Mouse (Mus musculus) limb, embryonic 12.5 days (tissue): Measurements from ENCODE around the gene Teddm2. TPM values are rescaled to one million over a fixed set of nuclear protein-coding genes. Genes with fewer than 3 reads are reported as not detected.
"Not testable (repeated sequence)": the region's sequence is repeated elsewhere in the genome, so short reads cannot be mapped to it uniquely, and the experiment has no call there.

ENCODE experiments used
- ATAC-seq: fragments of 200-750 bp; cut with Nextera tagmentation; 2 replicates; pipeline ENCODE4 v1.8.0; 2017; ENCODE audit warnings: low read depth, moderate TSS enrichment; ENCODE audit not compliant: insufficient number of reproducible peaks, insufficient read depth, low FRiP score, low TSS enrichment
- H3K27ac ChIP-seq: fragments of 300-500 bp; sonication (generic); 2 replicates; pipeline ENCODE4 v1.5.1; 2016; ENCODE audit warnings: mild to moderate bottlenecking, moderate library complexity
- H3K27me3 ChIP-seq: fragments of 300-500 bp; sonication (generic); 2 replicates; pipeline ENCODE4 v1.6.1; 2016; ENCODE audit warnings: mild to moderate bottlenecking, moderate library complexity
- H3K36me3 ChIP-seq: fragments of 300-500 bp; sonication (generic); 2 replicates; pipeline ENCODE4 v1.6.1; 2016; ENCODE audit warnings: mild to moderate bottlenecking, moderate library complexity
- H3K4me1 ChIP-seq: fragments of 300-500 bp; sonication (generic); replicated peaks from 2 replicates; pipeline ENCODE4 v1.6.1; 2016
- H3K4me2 ChIP-seq: fragments of 300-500 bp; sonication (generic); 2 replicates; pipeline ENCODE4 v1.6.1; 2016; ENCODE audit warnings: mild to moderate bottlenecking, moderate library complexity
- H3K4me3 ChIP-seq: fragments of 300-500 bp; sonication (generic); replicated peaks from 2 replicates; pipeline ENCODE4 v1.5.1; 2016; ENCODE audit warnings: mild to moderate bottlenecking
- H3K9ac ChIP-seq: fragments of 300-500 bp; sonication (generic); replicated peaks from 2 replicates; pipeline ENCODE4 v1.6.1; 2016; ENCODE audit warnings: mild to moderate bottlenecking, moderate library complexity
- H3K9me3 ChIP-seq: fragments of 300-500 bp; sonication (generic); 2 replicates; pipeline ENCODE4 v1.6.1; 2016; ENCODE audit warnings: mild to moderate bottlenecking, moderate library complexity
- WGBS: fragments of 180-500 bp; shearing (Covaris S2); methylation state at CpG from one replicate; pipeline ENCODE4 v1.1.7; 2016; 5-methylcytosine and 5-hydroxymethylcytosine counted together
- polyA plus RNA-seq: library from polyadenylated mRNA; unstranded; fragments of >200 nt; fragmentation: Nextera tagmentation; extraction: Ambion mirVana; gene quantifications from 2 replicates; pipeline ENCODE4 v1.2.1, GENCODE M21; 2016

Gene Teddm2
- polyA plus RNA-seq, 1 experiment from 2014 or later = 0.74 TPM

- ATAC-seq = 0 out of 2 replicates have a peak, but pooled peaks have one; percentile 47
- no peak overlapping the region for H3K4me3 ChIP-seq
- no peaks in the 10 kb centered on the region for H3K27me3 ChIP-seq
- H3K4me2 ChIP-seq = no peak overlapping the region
- no peaks in the 10 kb centered on the region for H3K36me3 ChIP-seq
- peak overlapping the region; percentile 23; the same call in 1 of the 2 replicates for H3K27ac ChIP-seq
- H3K9ac ChIP-seq = no peak overlapping the region
- H3K9me3 ChIP-seq = no peaks in the 10 kb centered on the region
- WGBS = 19% methylated on average over 17 of the region's 17 CpGs
- H3K4me1 ChIP-seq = peaks cover 9% of the 10 kb centered on the region
Observed at GRCm38 (mm10) chr1:153886024-153886633, 13.9 kb downstream of the Teddm2 start.

DNA sequence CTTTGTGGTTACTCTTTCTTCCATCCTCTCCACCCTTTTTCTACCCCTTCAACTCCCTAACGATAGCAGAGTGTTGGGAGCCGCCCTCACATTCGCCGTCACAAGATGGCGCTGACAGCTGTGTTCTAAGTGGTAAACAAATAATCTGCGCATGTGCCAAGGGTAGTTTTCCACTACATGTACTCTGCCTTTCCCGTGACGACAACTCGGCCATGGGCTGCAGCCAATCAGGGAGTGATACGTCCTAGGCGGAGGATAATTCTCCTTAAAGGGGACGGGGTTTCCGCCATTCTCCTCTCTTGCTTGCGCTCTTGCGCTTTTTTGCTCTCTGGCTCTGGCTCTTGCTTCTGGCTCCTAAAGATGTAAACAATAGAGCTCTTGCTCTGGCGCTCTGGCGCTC is 19.6 kb downstream of the Teddm2 start:
- H3K27ac ChIP-seq, H3K9ac ChIP-seq, H3K4me1 ChIP-seq, H3K36me3 ChIP-seq, H3K4me3 ChIP-seq, ATAC-seq, H3K27me3 ChIP-seq, H3K4me2 ChIP-seq, H3K9me3 ChIP-seq: not testable (repeated sequence)
- 96% methylated on average over 17 of the region's 17 CpGs for WGBS

- ATAC-seq = no peak
- H3K27me3 ChIP-seq = no peaks in the 10 kb centered on the region
- H3K4me3 ChIP-seq = no peak within 1 kb of the TSS
- no peaks in the 10 kb centered on the region for H3K9me3 ChIP-seq
- no peaks in the 10 kb centered on the region for H3K4me1 ChIP-seq
- H3K27ac ChIP-seq = no peak within 1 kb of the TSS
- H3K36me3 ChIP-seq = no peaks in the 10 kb centered on the region
- H3K4me2 ChIP-seq = no peak within 1 kb of the TSS
- WGBS = 87% methylated on average over 6 of the region's 6 CpGs
- H3K9ac ChIP-seq = no peak within 1 kb of the TSS
Observed at GRCm38 (mm10) chr1:153874045-153874444, 26.0 kb downstream of the Teddm2 start, which contains the start of gene Teddm1b. Gene Teddm1b, plus strand, starts transcription at chr1:153874345.

GRCm38 (mm10) chr1:153855946-153856345 is 44.1 kb downstream of the Teddm2 start:
- no peak overlapping the region for H3K4me3 ChIP-seq
- no peak overlapping the region for H3K9ac ChIP-seq
- H3K4me1 ChIP-seq = no peaks in the 10 kb centered on the region; the same call in 1 of the 2 replicates
- no peak for ATAC-seq
- no peak overlapping the region for H3K4me2 ChIP-seq
- no peaks in the 10 kb centered on the region for H3K9me3 ChIP-seq
- no peaks in the 10 kb centered on the region for H3K36me3 ChIP-seq
- WGBS = 73% methylated on average over 8 of the region's 8 CpGs
- H3K27ac ChIP-seq = no peak overlapping the region
- no peaks in the 10 kb centered on the region for H3K27me3 ChIP-seq

DNA sequence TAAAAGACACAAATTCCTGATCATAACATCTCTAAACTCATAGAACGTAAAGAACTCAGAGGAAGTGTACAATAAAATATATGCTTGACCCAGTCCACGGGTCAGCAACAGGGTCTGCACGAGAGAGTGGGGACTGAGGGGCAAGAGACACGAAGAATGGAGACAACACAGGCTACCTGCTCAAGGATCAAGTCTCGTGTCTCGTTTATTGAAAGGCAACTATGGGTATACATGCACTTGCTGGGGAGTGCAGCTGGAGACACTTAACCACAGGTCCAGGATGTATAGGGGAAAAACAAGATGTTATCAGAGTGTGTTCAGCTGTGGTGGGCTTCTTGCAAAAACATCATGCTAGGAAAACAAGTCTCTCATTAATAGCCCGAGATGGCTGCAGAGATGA is 47.3 kb downstream of the Teddm2 start:
- not testable (repeated sequence) for H3K9me3 ChIP-seq, ATAC-seq, H3K9ac ChIP-seq, H3K27me3 ChIP-seq, H3K27ac ChIP-seq, H3K36me3 ChIP-seq, H3K4me1 ChIP-seq, H3K4me2 ChIP-seq, H3K4me3 ChIP-seq
- 80% methylated on average over 7 of the region's 7 CpGs for WGBS

- no peak overlapping the region for H3K4me3 ChIP-seq
- H3K36me3 ChIP-seq = no peaks in the 10 kb centered on the region
- no peaks in the 10 kb centered on the region for H3K9me3 ChIP-seq
- no peaks in the 10 kb centered on the region for H3K27me3 ChIP-seq
- H3K4me2 ChIP-seq = no peak overlapping the region
- no peak for ATAC-seq
- no peak overlapping the region for H3K27ac ChIP-seq
- no peak overlapping the region for H3K9ac ChIP-seq
- no peaks in the 10 kb centered on the region; the same call in 1 of the 2 replicates for H3K4me1 ChIP-seq
- WGBS = 38% methylated on average over 6 of the region's 6 CpGs
Observed at GRCm38 (mm10) chr1:153846867-153847266, 53.2 kb downstream of the Teddm2 start.

- Histone ChIP-seq H3K9ac (no peak overlapping the region), H3K36me3 (no peaks in the 10 kb centered on the region), H3K27ac (no peak overlapping the region), H3K4me1 (no peaks in the 10 kb centered on the region; the same call in 1 of the 2 replicates), H3K4me2 (no peak overlapping the region), H3K4me3 (no peak overlapping the region), H3K27me3 (no peaks in the 10 kb centered on the region), H3K9me3 (no peaks in the 10 kb centered on the region)
- WGBS = 86% methylated on average over 7 of the region's 7 CpGs
- ATAC-seq = no peak
Observed at GRCm38 (mm10) chr1:153846420-153846819, 53.6 kb downstream of the Teddm2 start.

DNA sequence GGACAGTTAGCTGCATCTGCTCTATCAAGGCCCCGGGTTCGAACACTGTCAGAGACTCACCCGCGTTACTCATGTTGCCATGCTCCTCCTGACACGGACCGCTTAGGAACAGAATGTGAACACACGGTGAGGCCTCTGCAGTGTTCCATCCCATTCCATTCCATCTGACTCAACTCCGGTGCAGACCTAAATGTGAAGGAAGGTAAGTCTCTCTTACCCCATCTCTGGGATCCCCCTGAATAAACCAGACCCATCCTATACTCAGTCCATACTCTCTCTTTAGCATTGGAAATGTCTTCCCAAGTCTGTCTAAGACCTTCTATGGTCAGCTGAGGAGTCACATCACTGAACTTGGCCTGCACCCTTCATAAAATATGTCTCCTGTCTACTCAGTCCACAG is 56.0 kb downstream of the Teddm2 start, which contains the start of gene Rgsl1:
Rgsl1 (minus strand) TSS at position 101 of the 400 bp plus-strand sequence.
- no peaks in the 10 kb centered on the region for H3K4me1 ChIP-seq
- H3K9me3 ChIP-seq = no peaks in the 10 kb centered on the region
- H3K4me3 ChIP-seq = no peak within 1 kb of the TSS
- no peak within 1 kb of the TSS for H3K9ac ChIP-seq
- no peak within 1 kb of the TSS for H3K27ac ChIP-seq
- H3K27me3 ChIP-seq = no peaks in the 10 kb centered on the region
- H3K36me3 ChIP-seq = no peaks in the 10 kb centered on the region
- no peak for ATAC-seq
- no peak within 1 kb of the TSS for H3K4me2 ChIP-seq
- WGBS = 96% methylated on average over 8 of the region's 8 CpGs

- Histone ChIP-seq H3K36me3 (no peaks in the 10 kb centered on the region), H3K27ac (no peak overlapping the region), H3K4me2 (no peak overlapping the region), H3K4me3 (no peak overlapping the region), H3K27me3 (no peaks in the 10 kb centered on the region), H3K9me3 (no peaks in the 10 kb centered on the region), H3K4me1 (no peaks in the 10 kb centered on the region), H3K9ac (no peak overlapping the region)
- no peak for ATAC-seq
- WGBS = 84% methylated on average over 11 of the region's 11 CpGs
Observed at GRCm38 (mm10) chr1:153842121-153842740, 57.8 kb downstream of the Teddm2 start.

- no peaks in the 10 kb centered on the region for H3K27me3 ChIP-seq
- H3K9ac ChIP-seq = no peak overlapping the region
- ATAC-seq = no peak
- no peaks in the 10 kb centered on the region for H3K4me1 ChIP-seq
- H3K36me3 ChIP-seq = no peaks in the 10 kb centered on the region
- no peak overlapping the region for H3K4me3 ChIP-seq
- no peak overlapping the region for H3K27ac ChIP-seq
- 79% methylated on average over 4 of the region's 4 CpGs for WGBS
- H3K4me2 ChIP-seq = no peak overlapping the region
- no peaks in the 10 kb centered on the region for H3K9me3 ChIP-seq
Observed at GRCm38 (mm10) chr1:153836036-153836435, 64.0 kb downstream of the Teddm2 start.

- Histone ChIP-seq H3K9me3 (no peaks in the 10 kb centered on the region), H3K4me1 (no peaks in the 10 kb centered on the region), H3K36me3 (no peaks in the 10 kb centered on the region), H3K9ac (no peak overlapping the region), H3K4me3 (no peak overlapping the region), H3K27me3 (no peaks in the 10 kb centered on the region), H3K4me2 (no peak overlapping the region), H3K27ac (no peak overlapping the region)
- no peak for ATAC-seq
- 72% methylated on average over 4 of the region's 4 CpGs for WGBS
Observed at GRCm38 (mm10) chr1:153830746-153831145, 69.3 kb downstream of the Teddm2 start.

DNA sequence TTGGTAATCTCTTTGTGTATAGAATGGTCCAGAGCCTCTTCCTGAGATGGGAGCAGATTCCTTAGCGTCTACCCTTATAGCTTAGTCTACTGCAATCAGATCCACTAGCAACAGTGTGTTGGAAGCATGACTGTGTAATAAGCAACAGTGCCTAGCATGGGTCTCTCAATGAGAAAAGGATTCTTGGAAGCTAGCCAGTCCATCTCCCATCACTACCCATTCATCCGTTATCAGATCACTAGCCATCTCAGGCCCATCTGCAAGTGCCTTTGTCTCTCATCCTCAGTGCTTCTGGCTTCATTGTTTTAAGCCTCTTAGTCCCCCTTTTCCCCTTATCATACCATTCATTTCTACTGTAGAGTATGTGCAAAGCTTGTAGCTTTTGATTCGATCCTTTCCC is 79.8 kb downstream of the Teddm2 start:
- Histone ChIP-seq H3K4me2 (no peak overlapping the region), H3K4me1 (no peaks in the 10 kb centered on the region), H3K9me3 (no peaks in the 10 kb centered on the region), H3K27ac (no peak overlapping the region), H3K27me3 (no peaks in the 10 kb centered on the region), H3K4me3 (no peak overlapping the region), H3K9ac (no peak overlapping the region), H3K36me3 (no peaks in the 10 kb centered on the region)
- 91% methylated on average over 3 of the region's 3 CpGs for WGBS
- no peak for ATAC-seq
